8 mouse cellular contexts compared by ENCODE assay signal in the genomic region with DNA sequence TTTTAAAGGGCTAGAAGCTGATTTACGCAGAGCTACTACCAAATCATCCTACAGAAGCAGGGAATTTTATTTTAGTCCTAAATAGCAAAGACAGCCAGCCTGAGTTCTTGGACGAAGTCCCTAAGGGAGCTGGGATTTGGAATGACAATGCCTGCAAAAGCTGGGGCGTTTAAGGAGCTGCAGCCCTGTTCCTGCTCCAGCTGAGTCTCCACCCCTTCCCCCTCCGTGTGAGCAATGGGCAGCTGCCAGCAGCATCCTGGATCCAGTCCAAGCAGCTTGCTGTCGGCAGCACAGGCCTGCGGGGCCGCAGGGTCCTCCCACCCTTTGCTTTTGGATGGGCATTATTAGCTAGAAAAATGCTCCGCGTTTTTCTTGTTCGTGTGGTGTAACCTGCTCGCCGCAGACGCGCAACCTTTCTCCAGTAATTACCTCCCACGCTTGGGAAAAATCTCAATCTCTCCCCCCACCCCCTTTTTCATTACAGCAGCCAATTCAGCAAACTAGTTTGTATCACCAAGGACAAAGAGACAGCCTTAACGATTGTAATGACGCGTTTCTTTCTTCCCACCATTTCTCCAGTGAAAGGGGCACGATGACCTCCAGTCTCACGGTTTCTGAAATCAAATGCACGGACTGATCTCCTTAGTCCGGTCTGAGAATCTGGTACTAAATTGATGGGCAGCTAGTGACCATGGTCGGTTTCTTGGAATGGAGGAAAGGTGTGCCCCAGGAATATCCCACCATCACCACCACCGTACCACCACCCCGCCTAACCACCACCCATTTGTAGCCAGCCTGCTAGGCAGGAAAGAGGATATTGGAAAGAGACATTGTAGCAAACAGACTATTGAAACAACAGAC.
DNase-seq lines count a peak whose midpoint lies in the region; ATAC-seq and TF ChIP-seq lines count a peak whose summit lies in the region.

No protein-coding gene starts in this region.

- H3K4me1 ChIP-seq in olfactory bulb, adult 2 months (ENCODE audit: control insufficient read depth, insufficient read depth, low read length) = peaks cover 2% of the 10 kb centered on the region; the same call in 1 of the 2 replicates

- WGBS in olfactory bulb, adult 2 months = 12% methylated on average over 25 of the region's 25 CpGs

- peak; percentile 86 for DNase-seq in MN1 (ENCODE audit: low spot score)
- DNase-seq in cerebellum, adult 9-10 months = peak; percentile 87
- DNase-seq in frontal cortex, adult 2 months (ENCODE audit: extremely low spot score in 1 of 2, low spot score in 1 of 2) = peak; percentile 70 to 84
- peak; percentile 77 to 79 for DNase-seq in layer of hippocampus, adult 8-10 months (ENCODE audit: low spot score in 2 of 2)
- peak; percentile 81 to 85 for DNase-seq in lung, adult 18-20 months
- DNase-seq in thymus, postnatal 4 days = peak; percentile 23

- peak overlapping the region; percentile 46 for H3K4me3 ChIP-seq in olfactory bulb, adult 2 months (ENCODE audit: insufficient read depth, low read depth, low read length)

- peak; percentile 76 to 84 for ATAC-seq in hematopoietic stem cell, adult 5-6 weeks (replicated peaks in 1 of 2; ENCODE audit: insufficient read depth in 1 of 2, low FRiP score in 2 of 2, low TSS enrichment in 1 of 2, low read depth in 1 of 2, poor library complexity in 2 of 2, severe bottlenecking in 2 of 2)

- TF ChIP-seq POLR2A in olfactory bulb, adult 2 months (IDR thresholded peaks at IDR 0.05; ENCODE audit: insufficient read depth, low read depth, low read length) = no peak

- TF ChIP-seq CTCF in olfactory bulb, adult 2 months (IDR thresholded peaks at IDR 0.05; ENCODE audit: insufficient read depth, low read depth, low read length) = no peak

- H3K27ac ChIP-seq in olfactory bulb, adult 2 months (ENCODE audit: insufficient read depth, low read depth, low read length) = peak overlapping the region; percentile 90

Comparison
In these comparisons a context has a peak if more than half of its experiments do, and no peak if none do; other contexts are left out.
1. Peak in every context shown above with its lines: DNase-seq, ATAC-seq, H3K4me3 ChIP-seq and H3K27ac ChIP-seq.
2. DNase-seq: peak in every context shown above with its lines; median percentile 87 in cerebellum, adult 9-10 months; 86 in MN1; 83 in lung, adult 18-20 months; 78 in layer of hippocampus, adult 8-10 months; 77 in frontal cortex, adult 2 months; 23 in thymus, postnatal 4 days.